Mouse (Mus musculus) midbrain, embryonic 14.5 days (tissue): Measurements from ENCODE around the gene Lpin2. TPM values are rescaled to one million over a fixed set of nuclear protein-coding genes. Genes with fewer than 3 reads are reported as not detected.

Experiments used
- ATAC-seq: fragments of 200-750 bp; cut with Nextera tagmentation; 2 replicates; pipeline ENCODE4 v1.8.0; 2017; ENCODE audit warnings: moderate number of reproducible peaks, moderate library complexity; ENCODE audit not compliant: low FRiP score, low TSS enrichment
- DNase-seq: peaks from one replicate; pipeline ENCODE4 v3.0.0-alpha.2; 2015
- H3K27ac ChIP-seq: fragments of 300-500 bp; sonication (generic); replicated peaks from 2 replicates; pipeline ENCODE4 v1.5.1; 2014; ENCODE audit warnings: mild to moderate bottlenecking, low read depth, low read length, moderate library complexity
- H3K27me3 ChIP-seq: fragments of 300-500 bp; sonication (generic); 2 replicates; pipeline ENCODE4 v1.6.1; 2014; ENCODE audit warnings: low read length, control low read depth, mixed read lengths; ENCODE audit not compliant: control insufficient read depth, insufficient read depth
- H3K36me3 ChIP-seq: fragments of 300-500 bp; sonication (generic); 2 replicates; pipeline ENCODE4 v1.6.1; 2014; ENCODE audit warnings: low read length, control low read depth; ENCODE audit not compliant: control insufficient read depth, insufficient read depth
- H3K4me1 ChIP-seq: fragments of 300-500 bp; sonication (generic); 2 replicates; pipeline ENCODE4 v1.6.1; 2014; ENCODE audit warnings: mild to moderate bottlenecking, antibody characterized with exemption, low read length, control low read depth; ENCODE audit not compliant: control insufficient read depth, insufficient read depth
- H3K4me2 ChIP-seq: fragments of 300-500 bp; sonication (generic); 2 replicates; pipeline ENCODE4 v1.6.1; 2014; ENCODE audit warnings: mild to moderate bottlenecking, low read length, moderate library complexity
- H3K4me3 ChIP-seq: fragments of 300-500 bp; sonication (generic); replicated peaks from 2 replicates; pipeline ENCODE4 v1.5.1; 2014; ENCODE audit warnings: low read depth, low read length
- H3K9ac ChIP-seq: fragments of 300-500 bp; sonication (generic); replicated peaks from 2 replicates; pipeline ENCODE4 v1.6.1; 2014; ENCODE audit warnings: mild to moderate bottlenecking, low read length, moderate library complexity
- H3K9me3 ChIP-seq: fragments of 300-500 bp; sonication (generic); 2 replicates; pipeline ENCODE4 v1.6.1; 2016; ENCODE audit warnings: low read length, control low read depth, mixed read lengths; ENCODE audit not compliant: control insufficient read depth
- WGBS: fragments of 180-500 bp; shearing (Covaris S2); extraction: QIAGEN DNeasy Blood & Tissue Kit; methylation state at CpG from one replicate; pipeline ENCODE4 v1.1.7; 2014; 5-methylcytosine and 5-hydroxymethylcytosine counted together
- polyA plus RNA-seq: library from polyadenylated mRNA; unstranded; fragments of >200 nt; fragmentation: Nextera tagmentation; extraction: Ambion mirVana; gene quantifications from 2 replicates; pipeline ENCODE4 v1.2.1, GENCODE M21; 2014

Gene Lpin2
- polyA plus RNA-seq, 1 experiment from 2014 or later = 42.9 TPM

GRCm38 (mm10) chr17:71191651-71192419, 9.5 kb downstream of the Lpin2 start:
- Histone ChIP-seq H3K27me3 (no peaks in the 10 kb centered on the region), H3K9ac (no peak overlapping the region), H3K4me2 (no peak overlapping the region), H3K36me3 (no peaks in the 10 kb centered on the region), H3K9me3 (no peaks in the 10 kb centered on the region), H3K4me3 (no peak overlapping the region), H3K27ac (no peak overlapping the region), H3K4me1 (no peaks in the 10 kb centered on the region)
- no peak for ATAC-seq
- no peak for DNase-seq
- 81% methylated on average over 8 of the region's 8 CpGs for WGBS

DNA sequence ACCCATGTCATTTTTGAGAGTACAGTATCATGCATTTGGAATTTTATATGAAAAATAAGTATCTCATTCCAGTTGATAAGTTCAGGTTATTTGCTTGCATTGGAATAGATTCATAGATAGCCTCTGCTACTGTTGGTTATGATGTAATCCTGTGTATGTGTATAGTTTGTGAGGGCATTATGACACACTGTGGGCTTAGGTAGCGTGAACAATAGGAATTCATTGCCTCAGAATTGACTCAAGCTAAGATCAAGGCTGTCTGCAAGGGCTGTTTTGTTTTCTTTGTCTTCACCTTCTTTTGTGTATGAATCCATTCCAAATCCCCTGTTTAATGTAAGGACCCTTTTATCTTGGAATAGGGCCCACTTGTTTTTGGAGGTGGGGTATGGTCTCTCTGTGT, 10.7 kb downstream of the Lpin2 start:
- H3K9me3 ChIP-seq = no peaks in the 10 kb centered on the region
- H3K4me3 ChIP-seq = no peak overlapping the region
- no peak overlapping the region for H3K27ac ChIP-seq
- H3K4me2 ChIP-seq = no peak overlapping the region
- no peaks in the 10 kb centered on the region for H3K4me1 ChIP-seq
- no peak for DNase-seq
- ATAC-seq = no peak
- H3K27me3 ChIP-seq = no peaks in the 10 kb centered on the region
- WGBS = 83% methylated on average over 1 of the region's 1 CpGs
- no peaks in the 10 kb centered on the region for H3K36me3 ChIP-seq
- no peak overlapping the region for H3K9ac ChIP-seq

DNA sequence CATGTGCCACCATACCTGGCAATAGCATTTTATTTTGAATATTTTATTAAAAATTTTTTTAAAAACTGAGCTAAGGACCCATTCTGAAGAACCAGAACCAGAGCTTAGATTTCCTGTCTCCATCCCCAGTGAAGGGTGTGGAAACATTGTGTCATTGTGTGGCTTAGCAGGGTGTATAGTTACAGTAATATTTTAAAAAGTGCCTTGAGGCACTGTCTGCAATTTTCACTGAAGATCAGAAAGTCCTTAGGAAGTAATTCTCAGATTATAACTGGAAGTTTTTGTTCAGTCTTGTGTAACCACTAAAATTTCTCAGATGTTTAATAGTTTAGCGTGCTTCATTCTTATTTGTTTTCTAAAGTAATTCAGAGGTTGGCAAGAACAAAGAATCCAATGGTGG, 11.1 kb downstream of the Lpin2 start:
- no peaks in the 10 kb centered on the region for H3K9me3 ChIP-seq
- no peaks in the 10 kb centered on the region for H3K4me1 ChIP-seq
- H3K4me2 ChIP-seq = no peak overlapping the region
- no peak overlapping the region for H3K9ac ChIP-seq
- H3K27me3 ChIP-seq = no peaks in the 10 kb centered on the region
- 89% methylated on average over 1 of the region's 1 CpGs for WGBS
- ATAC-seq = no peak
- no peak overlapping the region for H3K27ac ChIP-seq
- no peak overlapping the region for H3K4me3 ChIP-seq
- no peaks in the 10 kb centered on the region for H3K36me3 ChIP-seq
- no peak for DNase-seq

- no peaks in the 10 kb centered on the region for H3K36me3 ChIP-seq
- ATAC-seq (no peak), DNase-seq (no peak)
- no peaks in the 10 kb centered on the region for H3K9me3 ChIP-seq
- H3K9ac ChIP-seq = no peak overlapping the region
- H3K27ac ChIP-seq = no peak overlapping the region
- WGBS = 87% methylated on average over 3 of the region's 3 CpGs
- H3K27me3 ChIP-seq = no peaks in the 10 kb centered on the region
- no peak overlapping the region for H3K4me2 ChIP-seq
- H3K4me1 ChIP-seq = no peaks in the 10 kb centered on the region
- H3K4me3 ChIP-seq = no peak overlapping the region
These were observed 12.7 kb downstream of the Lpin2 start for GRCm38 (mm10) chr17:71194906-71195632.

DNA sequence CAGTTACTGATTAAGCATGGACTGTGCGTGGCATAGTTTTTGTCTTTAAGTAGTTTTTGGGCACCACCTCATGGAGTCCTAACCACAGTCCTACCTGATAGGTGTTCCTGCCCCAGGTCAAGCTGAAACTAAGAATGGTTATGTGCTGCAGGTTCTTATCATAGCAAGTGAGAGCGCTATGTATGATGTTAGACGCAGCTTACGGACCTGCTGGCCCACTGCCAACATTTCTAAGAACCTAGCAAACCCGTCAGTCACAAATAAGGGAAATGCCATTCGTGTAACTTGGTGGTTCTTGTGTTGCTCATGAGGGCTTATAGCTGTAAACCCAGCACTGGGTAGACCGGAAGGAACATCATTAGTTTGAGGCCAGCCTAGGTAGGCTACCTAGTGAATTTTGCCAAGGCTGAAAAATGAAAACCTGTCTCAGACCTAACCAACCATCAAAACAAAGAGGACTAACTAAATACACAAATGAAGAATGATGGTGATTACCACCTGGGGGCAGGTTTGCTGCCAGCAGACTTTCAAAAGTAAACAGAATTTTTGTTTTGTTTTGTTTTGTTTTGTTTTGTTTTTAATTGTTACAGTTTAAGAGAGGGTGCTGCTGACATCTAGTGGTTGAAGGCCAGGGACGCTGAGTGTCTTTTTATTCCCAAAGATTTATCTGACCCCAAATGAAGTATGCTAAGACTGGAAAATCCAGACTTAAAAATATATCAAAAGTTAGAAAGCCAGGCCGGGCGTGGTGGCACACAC, 13.5 kb downstream of the Lpin2 start:
- Histone ChIP-seq H3K4me3 (no peak overlapping the region), H3K36me3 (no peaks in the 10 kb centered on the region), H3K4me1 (no peaks in the 10 kb centered on the region), H3K9me3 (no peaks in the 10 kb centered on the region), H3K9ac (no peak overlapping the region), H3K4me2 (peak overlapping the region; percentile 18; the same call in 1 of the 2 replicates), H3K27me3 (no peaks in the 10 kb centered on the region), H3K27ac (no peak overlapping the region)
- ATAC-seq = peak; percentile 27; the same call in 1 of the 2 replicates
- peak; percentile 71 for DNase-seq
- 54% methylated on average over 10 of the region's 10 CpGs for WGBS

DNA sequence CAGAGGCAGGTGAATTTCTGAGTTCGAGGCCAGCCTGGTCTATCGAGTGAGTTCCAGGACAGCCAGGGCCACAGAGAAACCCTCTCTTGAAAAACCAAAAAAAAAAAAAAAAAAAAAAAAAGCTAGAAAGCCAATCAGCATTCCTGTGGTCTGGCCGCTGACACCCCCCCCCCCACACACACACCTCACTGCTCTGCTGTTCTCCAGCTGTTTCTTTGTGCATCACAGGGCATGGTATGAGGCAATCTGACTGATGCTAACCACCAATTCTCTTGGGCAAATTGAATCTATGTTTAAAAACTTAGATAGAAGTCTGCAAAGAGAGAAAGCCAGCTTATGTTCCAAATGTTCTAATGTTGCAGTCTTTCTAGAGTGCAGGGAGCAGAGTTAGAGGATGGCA, 14.1 kb downstream of the Lpin2 start:
- H3K27me3 ChIP-seq = no peaks in the 10 kb centered on the region
- ATAC-seq = no peak
- no peaks in the 10 kb centered on the region for H3K4me1 ChIP-seq
- no peaks in the 10 kb centered on the region for H3K36me3 ChIP-seq
- no peak overlapping the region for H3K4me2 ChIP-seq
- WGBS = 76% methylated on average over 3 of the region's 3 CpGs
- no peak overlapping the region for H3K9ac ChIP-seq
- no peak overlapping the region for H3K27ac ChIP-seq
- H3K4me3 ChIP-seq = no peak overlapping the region
- DNase-seq = no peak
- H3K9me3 ChIP-seq = no peaks in the 10 kb centered on the region

DNA sequence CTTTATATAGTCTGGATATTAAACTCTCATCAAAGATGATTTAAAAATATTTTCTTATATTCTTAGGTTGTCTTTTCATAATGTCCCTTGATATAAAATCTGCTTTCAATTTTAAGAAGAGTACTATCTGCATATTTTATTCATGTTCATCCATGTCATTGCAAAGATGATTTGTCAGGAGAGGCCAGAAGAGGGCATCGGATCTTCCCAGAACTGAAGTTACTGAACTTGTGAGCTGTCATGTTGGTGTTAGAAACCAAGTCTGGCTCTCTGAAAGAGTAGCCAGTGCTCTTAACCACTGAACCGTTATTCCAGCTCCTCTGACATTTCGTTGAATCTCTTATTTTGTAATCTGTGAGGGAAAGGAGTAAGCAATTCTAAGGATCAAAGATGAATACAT, 17.0 kb downstream of the Lpin2 start:
- H3K4me2 ChIP-seq = no peak overlapping the region
- H3K27ac ChIP-seq = no peak overlapping the region
- H3K4me3 ChIP-seq = no peak overlapping the region
- no peaks in the 10 kb centered on the region for H3K27me3 ChIP-seq
- H3K36me3 ChIP-seq = no peaks in the 10 kb centered on the region
- no peak overlapping the region for H3K9ac ChIP-seq
- no peak for ATAC-seq
- 0 out of 2 replicates have a peak, but pooled peaks cover 5% of the 10 kb centered on the region for H3K4me1 ChIP-seq
- 81% methylated on average over 3 of the region's 3 CpGs for WGBS
- no peak for DNase-seq
- no peaks in the 10 kb centered on the region for H3K9me3 ChIP-seq

- no peak for DNase-seq
- H3K27ac ChIP-seq = no peak overlapping the region
- H3K4me1 ChIP-seq = 0 out of 2 replicates have a peak, but pooled peaks cover 5% of the 10 kb centered on the region
- WGBS = 74% methylated on average over 4 of the region's 4 CpGs
- no peak overlapping the region for H3K9ac ChIP-seq
- H3K9me3 ChIP-seq = no peaks in the 10 kb centered on the region
- H3K4me2 ChIP-seq = no peak overlapping the region
- no peaks in the 10 kb centered on the region for H3K36me3 ChIP-seq
- ATAC-seq = no peak
- H3K4me3 ChIP-seq = no peak overlapping the region
- H3K27me3 ChIP-seq = no peaks in the 10 kb centered on the region
These were observed 19.8 kb downstream of the Lpin2 start for GRCm38 (mm10) chr17:71202136-71202535.
